Mouse (Mus musculus) thymus, adult 2 months (tissue): Measurements from ENCODE around the gene Atp6v0a4. TPM values are rescaled to one million over a fixed set of nuclear protein-coding genes. Genes with fewer than 3 reads are reported as not detected.

Experiments
- DNase-seq: peaks from one replicate; pipeline ENCODE4 v3.0.0; 2021
- H3K27ac ChIP-seq: fragments of 200-500 bp; 2 replicates; pipeline ENCODE4 v1.5.1; 2012; ENCODE audit warnings: low read length, control low read depth; ENCODE audit not compliant: control insufficient read depth, insufficient read depth
- H3K27me3 ChIP-seq: fragments of 200-500 bp; 2 replicates; pipeline ENCODE4 v1.6.1; 2012; ENCODE audit warnings: mild to moderate bottlenecking, low read length, moderate library complexity, mixed read lengths; ENCODE audit not compliant: control insufficient read depth, insufficient read depth
- H3K36me3 ChIP-seq: fragments of 200-500 bp; 2 replicates; pipeline ENCODE4 v1.6.1; 2012; ENCODE audit warnings: mild to moderate bottlenecking, low read length, moderate library complexity; ENCODE audit not compliant: control insufficient read depth, insufficient read depth
- H3K4me1 ChIP-seq: fragments of 200-500 bp; replicated peaks from 2 replicates; pipeline ENCODE4 v1.6.1; 2012; ENCODE audit warnings: low read length; ENCODE audit not compliant: control insufficient read depth, insufficient read depth
- H3K4me3 ChIP-seq: fragments of 200-500 bp; 2 replicates; pipeline ENCODE4 v1.5.1; 2012; ENCODE audit warnings: mild to moderate bottlenecking, low read length, control low read depth, moderate library complexity; ENCODE audit not compliant: control insufficient read depth, insufficient read depth
- CTCF ChIP-seq: fragments of 200-500 bp; IDR thresholded peaks from 2 replicates; pipeline ENCODE4 v1.5.1; 2012; ENCODE audit warnings: mild to moderate bottlenecking, control low read depth, low read length, moderate library complexity, borderline replicate concordance; ENCODE audit not compliant: control insufficient read depth, poor library complexity, insufficient read depth; ENCODE audit errors: extremely low read depth
- POLR2A ChIP-seq: fragments of 200-500 bp; IDR thresholded peaks from 2 replicates; pipeline ENCODE4 v1.6.1; 2012; ENCODE audit warnings: mild to moderate bottlenecking, low read length, control low read depth, moderate library complexity; ENCODE audit not compliant: control insufficient read depth, poor library complexity, insufficient read depth; ENCODE audit errors: extremely low read depth
- WGBS: fragments of 180-500 bp; shearing (Covaris S2); methylation state at CpG from one replicate; pipeline ENCODE4 v1.1.7; 2018; 5-methylcytosine and 5-hydroxymethylcytosine counted together
- polyA plus RNA-seq: library from polyadenylated mRNA; depleted of rRNA; stranded (reverse); fragments of >200 nt; gene quantifications from 2 replicates; pipeline ENCODE4 v1.2.3, GENCODE M21; 2012

The Atp6v0a4 gene
- polyA plus RNA-seq, 1 experiment: 0.54 TPM

DNA sequence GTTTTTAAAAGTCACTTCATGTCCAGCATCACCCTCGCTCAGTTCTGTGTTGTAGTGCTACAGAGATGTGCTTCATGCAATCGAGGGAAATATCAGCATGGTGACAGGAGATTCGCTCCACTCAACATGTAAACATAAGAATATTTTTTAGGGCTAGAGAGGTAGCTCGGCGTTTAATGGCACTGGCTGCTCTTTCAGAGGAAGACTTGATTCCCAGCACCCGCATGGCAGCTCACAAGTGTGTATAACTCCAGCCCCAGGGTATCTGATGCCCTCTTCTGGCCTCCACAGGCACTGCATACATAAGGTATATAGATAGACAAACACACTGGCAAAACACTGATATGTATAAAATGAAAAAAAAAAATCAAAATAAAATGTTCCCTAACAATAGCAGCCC lies 74.8 kb downstream of the Atp6v0a4 start:
- Histone ChIP-seq H3K4me3 (no peak overlapping the region), H3K27ac (no peak overlapping the region), H3K4me1 (peaks cover 5% of the 10 kb centered on the region), H3K36me3 (no peaks in the 10 kb centered on the region), H3K27me3 (no peaks in the 10 kb centered on the region)
- DNase-seq: no peak
- WGBS: 98% methylated on average over 6 of the region's 6 CpGs
- TF ChIP-seq CTCF (no peak), POLR2A (no peak)

DNA sequence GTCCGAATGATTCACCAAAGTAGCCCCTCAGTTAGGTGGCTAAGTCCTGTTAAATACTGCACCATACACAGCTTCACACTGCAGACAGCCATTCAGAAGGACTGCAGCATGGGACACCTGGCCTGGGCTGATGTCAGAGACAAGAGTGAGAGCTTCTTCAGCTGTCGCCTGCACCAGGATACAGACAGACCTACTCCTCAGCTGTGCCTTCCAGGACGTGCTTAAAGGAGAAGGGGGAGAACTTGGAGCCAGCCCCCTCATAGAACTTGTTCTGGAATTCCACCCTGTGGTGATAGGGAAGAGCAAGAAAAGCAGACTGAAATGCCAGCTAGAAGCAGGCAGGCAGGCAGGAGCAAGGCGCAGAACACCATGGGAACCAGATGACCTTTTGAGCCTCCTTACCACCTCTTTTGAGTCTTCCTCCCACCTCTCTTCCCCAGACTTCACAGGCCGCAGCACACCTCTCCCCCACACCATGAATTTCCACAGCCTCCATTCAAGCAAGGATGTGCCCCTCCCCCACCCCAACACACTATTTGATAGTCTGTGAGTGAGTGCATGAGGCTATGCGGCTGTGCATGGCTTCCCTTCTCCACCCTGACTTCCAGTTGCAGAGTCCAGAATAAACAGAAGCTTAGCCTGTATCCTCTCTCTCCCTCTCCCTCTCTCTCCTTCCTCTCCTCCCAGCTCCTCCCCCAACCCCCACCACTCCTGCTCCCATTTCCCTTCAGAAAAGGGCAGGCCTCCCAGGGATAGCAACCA lies 75.4 kb downstream of the Atp6v0a4 start:
- TF ChIP-seq CTCF (no peak), POLR2A (no peak)
- Histone ChIP-seq H3K4me1 (peaks cover 5% of the 10 kb centered on the region), H3K27ac (no peak overlapping the region), H3K36me3 (no peaks in the 10 kb centered on the region), H3K4me3 (no peak overlapping the region), H3K27me3 (no peaks in the 10 kb centered on the region)
- 50% methylated on average over 6 of the region's 6 CpGs for WGBS
- DNase-seq: no peak

DNA sequence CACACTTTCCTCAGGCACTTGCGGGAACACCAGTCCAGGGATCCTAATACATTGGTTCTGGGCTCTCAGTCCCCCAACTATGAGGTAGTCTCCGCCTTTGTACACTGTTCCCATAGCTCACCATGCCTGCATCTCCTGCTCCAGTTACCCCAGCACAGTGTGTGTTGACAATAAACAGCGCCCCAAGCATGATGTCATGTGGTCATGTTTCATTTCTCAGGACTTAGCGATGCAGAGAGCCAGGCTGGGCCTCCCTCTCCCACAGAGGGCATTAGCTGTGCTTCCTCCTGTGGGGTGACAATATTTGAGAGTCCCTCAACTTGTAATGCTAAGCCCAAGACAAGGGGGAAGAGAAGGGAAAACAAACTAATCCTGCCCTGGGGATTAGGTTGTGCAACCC lies 76.4 kb downstream of the Atp6v0a4 start:
- Histone ChIP-seq H3K36me3 (no peaks in the 10 kb centered on the region), H3K4me3 (no peak overlapping the region), H3K4me1 (peaks cover 5% of the 10 kb centered on the region), H3K27me3 (no peaks in the 10 kb centered on the region), H3K27ac (no peak overlapping the region)
- no peak for DNase-seq
- 78% methylated on average over 4 of the region's 4 CpGs for WGBS
- no peak for TF ChIP-seq POLR2A
- no peak for TF ChIP-seq CTCF

DNA sequence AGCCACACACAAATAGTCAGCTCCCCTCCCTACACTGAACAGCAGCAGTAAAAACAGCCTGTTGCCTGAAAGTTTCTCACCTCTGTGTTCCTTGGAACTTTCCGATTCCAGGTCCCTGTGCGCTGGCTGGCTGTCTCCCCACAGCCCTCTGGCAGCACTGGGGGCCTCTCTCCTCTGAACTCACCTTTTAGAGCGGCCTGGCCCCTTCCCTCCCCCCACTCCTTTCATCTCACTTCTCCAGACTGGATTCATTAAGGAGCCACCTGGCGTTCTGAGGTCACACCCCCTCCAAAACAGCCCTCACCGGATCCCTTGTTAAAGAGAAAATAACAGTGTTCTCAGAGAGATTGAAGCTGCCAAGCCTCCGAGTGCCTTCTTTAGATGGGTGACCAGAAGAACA lies 77.5 kb downstream of the Atp6v0a4 start, which contains the start of gene Svopl:
Gene Svopl (minus strand): TSS at position 159 of the 400 bp plus-strand sequence.
- Histone ChIP-seq H3K4me3 (no peak within 1 kb of the TSS), H3K36me3 (no peaks in the 10 kb centered on the region), H3K27ac (no peak within 1 kb of the TSS), H3K27me3 (no peaks in the 10 kb centered on the region), H3K4me1 (peaks cover 5% of the 10 kb centered on the region)
- no peak for TF ChIP-seq CTCF
- no peak for TF ChIP-seq POLR2A
- WGBS: 97% methylated on average over 6 of the region's 6 CpGs
- no peak for DNase-seq

DNA sequence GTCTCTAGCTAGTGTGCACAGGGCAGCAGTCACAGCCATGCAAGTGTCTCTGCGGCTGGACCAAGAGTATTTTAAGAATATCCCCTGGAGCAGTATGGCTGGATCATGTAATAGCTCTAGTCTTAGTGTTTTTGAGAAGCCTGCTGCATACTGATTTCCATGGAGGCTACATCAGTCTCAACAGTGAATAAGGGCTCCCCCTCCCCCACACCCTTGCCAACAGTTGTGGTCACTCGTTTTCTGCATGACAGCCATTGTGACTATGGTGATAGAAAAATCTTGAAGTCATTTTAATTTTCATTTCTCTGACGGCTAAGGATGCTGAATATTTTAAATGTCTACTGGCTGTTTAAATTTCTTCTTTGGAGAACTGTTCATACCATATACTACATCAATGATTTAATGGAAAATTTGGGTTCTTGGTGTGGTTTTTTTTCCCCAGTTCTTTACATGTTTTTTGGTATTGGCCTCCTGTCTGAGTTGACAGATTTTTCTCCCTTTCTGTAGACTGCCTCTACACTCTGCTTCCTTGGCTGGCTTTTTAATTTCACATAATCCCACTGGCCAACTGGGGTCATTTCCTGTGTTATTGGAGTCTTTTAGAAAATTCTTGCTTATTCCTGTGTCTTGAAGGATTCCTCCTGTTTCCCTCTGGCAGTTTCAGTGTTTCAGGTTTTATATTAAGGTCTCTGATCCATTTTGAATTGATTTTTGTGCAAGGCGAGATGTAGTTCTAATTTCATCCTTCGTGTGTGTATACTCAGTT lies 91.4 kb downstream of the Atp6v0a4 start:
- no peaks in the 10 kb centered on the region for H3K27me3 ChIP-seq
- DNase-seq: no peak
- H3K4me3 ChIP-seq: no peak overlapping the region
- no peak for TF ChIP-seq POLR2A
- TF ChIP-seq CTCF: no peak
- H3K4me1 ChIP-seq: no peaks in the 10 kb centered on the region
- WGBS: 75% methylated on average over 5 of the region's 5 CpGs
- no peaks in the 10 kb centered on the region for H3K36me3 ChIP-seq
- no peak overlapping the region for H3K27ac ChIP-seq

DNA sequence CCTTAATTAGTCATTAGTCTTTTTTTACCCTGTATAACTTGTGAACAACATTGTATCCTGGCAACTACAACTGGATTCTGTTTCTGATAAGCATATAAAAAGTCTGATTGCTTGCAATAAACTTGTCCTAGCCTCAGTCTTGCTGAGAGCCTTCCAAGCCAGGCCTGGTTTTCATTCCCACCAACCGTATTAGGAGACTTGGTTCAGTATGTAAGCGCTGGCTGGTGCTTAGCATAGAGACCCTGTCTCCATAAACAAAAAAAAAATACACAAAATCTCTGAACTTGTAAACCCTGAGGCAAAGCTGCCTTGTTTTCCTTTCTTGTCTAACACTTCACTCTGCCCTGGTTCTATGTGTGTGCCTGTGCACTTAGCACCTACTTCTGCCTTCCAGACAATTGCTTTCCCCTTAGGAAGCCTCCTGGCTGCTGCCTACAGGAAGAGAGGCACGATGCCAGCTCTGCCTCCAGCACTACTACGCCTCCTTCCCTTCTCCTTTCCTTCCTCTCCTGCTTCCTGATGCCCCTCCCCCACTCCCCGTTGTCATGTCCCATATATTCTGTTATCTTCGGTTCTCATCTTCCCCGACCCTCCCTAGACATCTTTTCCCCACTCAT lies 92.4 kb downstream of the Atp6v0a4 start:
- TF ChIP-seq CTCF: no peak
- no peak for TF ChIP-seq POLR2A
- DNase-seq: no peak
- Histone ChIP-seq H3K4me3 (no peak overlapping the region), H3K27ac (no peak overlapping the region), H3K4me1 (no peaks in the 10 kb centered on the region), H3K36me3 (no peaks in the 10 kb centered on the region), H3K27me3 (no peaks in the 10 kb centered on the region)
- WGBS: 58% methylated on average over 7 of the region's 7 CpGs
